Mouse (Mus musculus) macrophage (primary cell): ENCODE measurements around the gene Olfr1537. TPM values are rescaled to one million over a fixed set of nuclear protein-coding genes. Genes with fewer than 3 reads are reported as not detected.

ENCODE experiments used
- H3K27ac ChIP-seq: fragments of 350-480 bp; formaldehyde crosslinking; 2 replicates; pipeline ENCODE4 v1.9.0; 2021
- H3K36me3 ChIP-seq: fragments of 350-480 bp; formaldehyde crosslinking; 2 replicates; pipeline ENCODE4 v1.9.0; 2021; ENCODE audit errors: inconsistent target
- H3K4me3 ChIP-seq: fragments of 350-480 bp; formaldehyde crosslinking; 2 replicates; pipeline ENCODE4 v1.9.0; 2021; ENCODE audit errors: inconsistent target
- H3K79me2 ChIP-seq: fragments of 350-480 bp; formaldehyde crosslinking; 2 replicates; pipeline ENCODE4 v1.9.0; 2021; ENCODE audit errors: inconsistent target
- WGBS: methylation state at CpG from one replicate; pipeline ENCODE4 v1.1.7; 2026; ENCODE audit warnings: inconsistent platforms; ENCODE audit not compliant: missing documents; 5-methylcytosine and 5-hydroxymethylcytosine counted together
- polyA plus RNA-seq: library from polyadenylated mRNA; stranded (reverse); fragments of 250-400 nt; gene quantifications from 3 replicates; pipeline ENCODE4 v1.2.4, GENCODE M21; 2018; ENCODE audit warnings: inconsistent platforms
- total RNA-seq, 78 experiments: library from RNA; depleted of rRNA; stranded (reverse); fragments of 250-400 nt; gene quantifications; 1 replicate in 9 of 78; 2 replicates in 24 of 78; 3 replicates in 43 of 78; 4 replicates in 2 of 78; pipeline ENCODE4 v1.2.4; 2018; ENCODE audit warnings: inconsistent platforms in 56 of 78

Gene Olfr1537
- not detected for total RNA-seq (2018; cell fraction: chromatin; rRNA removed)
- not detected for total RNA-seq (2018; cell fraction: cytosol; rRNA removed)
- not detected for total RNA-seq (2018; cell fraction: nucleus; rRNA removed)
- not detected in 3 replicates for polyA plus RNA-seq

GRCm38 (mm10) chr9:39249894-39250293 lies at the start of gene Olfr1537:
TSS of gene Olfr1537 (minus strand) at chr9:39249994.
- no peaks in the 10 kb centered on the region for H3K36me3 ChIP-seq
- no peak within 1 kb of the TSS for H3K27ac ChIP-seq
- no peaks in the 10 kb centered on the region for H3K79me2 ChIP-seq
- WGBS: 70% methylated on average over 1 of the region's 1 CpGs
- H3K4me3 ChIP-seq: no peak within 1 kb of the TSS

GRCm38 (mm10) chr9:39287136-39287535 lies 37.3 kb upstream of the Olfr1537 start:
- H3K27ac ChIP-seq: no peak overlapping the region
- WGBS: 79% methylated on average over 2 of the region's 2 CpGs
- H3K79me2 ChIP-seq: no peaks in the 10 kb centered on the region
- no peaks in the 10 kb centered on the region for H3K36me3 ChIP-seq
- H3K4me3 ChIP-seq: no peak overlapping the region

DNA sequence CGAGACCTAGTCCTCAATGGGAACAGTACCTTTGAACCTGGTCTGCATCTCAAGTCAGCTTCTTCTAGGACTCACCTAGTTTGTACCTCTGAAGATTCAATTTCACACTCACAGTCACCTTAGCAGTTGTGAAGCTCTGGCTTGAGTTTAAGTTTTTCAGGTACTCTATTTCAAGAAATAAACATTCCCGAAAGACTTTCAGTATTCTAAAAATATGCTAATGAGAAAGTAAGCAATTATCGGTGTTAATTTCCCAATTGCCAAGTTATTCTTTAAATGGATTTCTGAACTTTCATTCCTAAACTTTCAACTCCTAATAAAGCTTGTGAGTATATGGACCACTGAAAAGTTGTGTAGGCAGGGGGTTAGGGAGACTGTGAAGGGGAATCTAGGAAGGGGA lies 26.9 kb upstream of the Olfr1537 start, which contains the start of gene Olfr945:
Olfr945 (minus strand) TSS at position 101 of the 400 bp plus-strand sequence.
- Histone ChIP-seq H3K79me2 (no peaks in the 10 kb centered on the region), H3K27ac (no peak within 1 kb of the TSS), H3K4me3 (no peak within 1 kb of the TSS), H3K36me3 (no peaks in the 10 kb centered on the region)
- 84% methylated on average over 3 of the region's 3 CpGs for WGBS

DNA sequence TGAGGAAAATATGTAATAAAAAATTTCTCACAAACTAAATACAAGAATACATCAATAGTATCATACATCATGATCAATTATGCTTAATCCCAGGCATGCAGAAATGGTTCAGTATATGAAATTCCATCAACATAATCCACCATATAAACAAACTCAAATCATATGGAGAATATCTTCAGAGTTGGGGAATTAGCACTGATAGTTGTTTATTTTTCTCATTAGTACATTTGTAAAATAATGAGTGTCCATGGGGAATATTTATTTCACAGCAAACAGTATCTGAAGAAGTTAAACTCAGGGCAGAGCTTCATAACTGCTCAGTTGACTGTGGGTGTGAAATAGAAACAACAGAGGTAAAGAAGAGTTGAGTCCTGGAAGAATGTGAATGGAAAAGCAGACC lies 48.2 kb downstream of the Olfr1537 start, which contains the start of gene Olfr944:
Olfr944 (plus strand) TSS at position 301 of the 400 bp plus-strand sequence.
- H3K27ac ChIP-seq: no peak within 1 kb of the TSS
- H3K79me2 ChIP-seq: no peaks in the 10 kb centered on the region
- H3K36me3 ChIP-seq: no peaks in the 10 kb centered on the region
- H3K4me3 ChIP-seq: no peak within 1 kb of the TSS

Other genes with a start within 250 kb of the Olfr1537 start
- gene Olfr146, start 226.6 kb downstream of the Olfr1537 start, polyA plus RNA-seq: not detected in 3 replicates
- gene Olfr937, start 185.0 kb downstream of the Olfr1537 start, polyA plus RNA-seq: not detected in 3 replicates
- not detected in 3 replicates for gene Olfr938, start 171.1 kb downstream of the Olfr1537 start, polyA plus RNA-seq
- not detected in 3 replicates for gene Olfr27, start 121.9 kb downstream of the Olfr1537 start, polyA plus RNA-seq
- not detected in 3 replicates for gene Olfr943, start 83.7 kb downstream of the Olfr1537 start, polyA plus RNA-seq
- not detected in 3 replicates for gene Olfr944, start 48.1 kb downstream of the Olfr1537 start, polyA plus RNA-seq
- gene Olfr945, start 26.8 kb upstream of the Olfr1537 start, polyA plus RNA-seq: not detected in 3 replicates
- gene Olfr948, start 76.1 kb upstream of the Olfr1537 start, polyA plus RNA-seq: not detected in 3 replicates
- gene Olfr951, start 137.4 kb upstream of the Olfr1537 start, polyA plus RNA-seq: not detected in 3 replicates
- gene Olfr952, start 177.2 kb upstream of the Olfr1537 start, polyA plus RNA-seq: not detected in 3 replicates
- not detected in 3 replicates for gene Olfr954, start 206.7 kb upstream of the Olfr1537 start, polyA plus RNA-seq
- gene Olfr955, start 221.9 kb upstream of the Olfr1537 start, polyA plus RNA-seq: not detected in 3 replicates
- not detected in 3 replicates for gene Olfr44, start 244.0 kb upstream of the Olfr1537 start, polyA plus RNA-seq